Mouse (Mus musculus) intestine, embryonic 14.5 days (tissue): ENCODE measurements around the gene Gnao1. TPM values are rescaled to one million over a fixed set of nuclear protein-coding genes. Genes with fewer than 3 reads are reported as not detected.

Source experiments
- ATAC-seq: fragments of 200-750 bp; cut with Nextera tagmentation; replicated peaks from 2 replicates; pipeline ENCODE4 v1.8.0; 2017; ENCODE audit warnings: low read depth, moderate number of reproducible peaks, moderate TSS enrichment, moderate library complexity; ENCODE audit not compliant: low FRiP score, low TSS enrichment
- DNase-seq: peaks from one replicate; pipeline ENCODE4 v3.0.0-alpha.2; 2018; ENCODE audit warnings: low spot score
- H3K27ac ChIP-seq: fragments of 300-500 bp; sonication (generic); 2 replicates; pipeline ENCODE4 v1.5.1; 2014; ENCODE audit warnings: low read depth, mild to moderate bottlenecking, control low read depth
- H3K27me3 ChIP-seq: fragments of 300-500 bp; sonication (generic); replicated peaks from 2 replicates; pipeline ENCODE4 v1.6.1; 2014; ENCODE audit warnings: low read length, control low read depth; ENCODE audit not compliant: control insufficient read depth, insufficient read depth
- H3K36me3 ChIP-seq: fragments of 300-500 bp; sonication (generic); 2 replicates; pipeline ENCODE4 v1.6.1; 2014; ENCODE audit warnings: low read length, control low read depth; ENCODE audit not compliant: control insufficient read depth, insufficient read depth
- H3K4me1 ChIP-seq: fragments of 300-500 bp; sonication (generic); replicated peaks from 2 replicates; pipeline ENCODE4 v1.6.1; 2014; ENCODE audit warnings: low read length, control low read depth, mixed read lengths; ENCODE audit not compliant: control insufficient read depth, insufficient read depth
- H3K4me2 ChIP-seq: fragments of 300-500 bp; sonication (generic); 2 replicates; pipeline ENCODE4 v1.6.1; 2014; ENCODE audit warnings: low read length
- H3K4me3 ChIP-seq: fragments of 300-500 bp; sonication (generic); 2 replicates; pipeline ENCODE4 v1.5.1; 2014; ENCODE audit warnings: low read depth, low read length, control low read depth, mixed read lengths
- H3K9ac ChIP-seq: fragments of 300-500 bp; sonication (generic); 2 replicates; pipeline ENCODE4 v1.6.1; 2014; ENCODE audit warnings: mild to moderate bottlenecking, low read length
- H3K9me3 ChIP-seq: fragments of 300-500 bp; sonication (generic); 2 replicates; pipeline ENCODE4 v1.6.1; 2016; ENCODE audit warnings: low read length, control low read depth; ENCODE audit not compliant: control insufficient read depth
- WGBS: fragments of 180-500 bp; shearing (Covaris S2); extraction: QIAGEN DNeasy Blood & Tissue Kit; methylation state at CpG from one replicate; pipeline ENCODE4 v1.1.7; 2014; 5-methylcytosine and 5-hydroxymethylcytosine counted together
- polyA plus RNA-seq: library from polyadenylated mRNA; unstranded; fragments of >200 nt; fragmentation: Nextera tagmentation; extraction: Ambion mirVana; gene quantifications from 2 replicates; pipeline ENCODE4 v1.2.1, GENCODE M21; 2014

The Gnao1 gene
- polyA plus RNA-seq, 1 experiment from 2014 or later, result 14.8 TPM

- DNase-seq (no peak), ATAC-seq (no peak)
- no peaks in the 10 kb centered on the region for H3K27me3 ChIP-seq
- no peaks in the 10 kb centered on the region for H3K4me1 ChIP-seq
- H3K4me3 ChIP-seq, result no peak overlapping the region
- 94% methylated on average over 9 of the region's 9 CpGs for WGBS
- no peak overlapping the region for H3K9ac ChIP-seq
- H3K27ac ChIP-seq, result no peak overlapping the region
- H3K9me3 ChIP-seq, result no peaks in the 10 kb centered on the region
- no peak overlapping the region for H3K4me2 ChIP-seq
- H3K36me3 ChIP-seq, result 0 out of 2 replicates have a peak, but pooled peaks cover 8% of the 10 kb centered on the region
These were observed 148.6 kb downstream of the Gnao1 start for GRCm38 (mm10) chr8:93958402-93958801.

GRCm38 (mm10) chr8:93960909-93961308 is 151.1 kb downstream of the Gnao1 start:
- H3K9ac ChIP-seq, result no peak overlapping the region
- H3K36me3 ChIP-seq, result no peaks in the 10 kb centered on the region
- no peaks in the 10 kb centered on the region for H3K4me1 ChIP-seq
- no peaks in the 10 kb centered on the region for H3K27me3 ChIP-seq
- DNase-seq, result no peak
- WGBS, result 69% methylated on average over 6 of the region's 6 CpGs
- H3K27ac ChIP-seq, result no peak overlapping the region
- H3K9me3 ChIP-seq, result no peaks in the 10 kb centered on the region
- no peak for ATAC-seq
- no peak overlapping the region for H3K4me2 ChIP-seq
- H3K4me3 ChIP-seq, result no peak overlapping the region

DNA sequence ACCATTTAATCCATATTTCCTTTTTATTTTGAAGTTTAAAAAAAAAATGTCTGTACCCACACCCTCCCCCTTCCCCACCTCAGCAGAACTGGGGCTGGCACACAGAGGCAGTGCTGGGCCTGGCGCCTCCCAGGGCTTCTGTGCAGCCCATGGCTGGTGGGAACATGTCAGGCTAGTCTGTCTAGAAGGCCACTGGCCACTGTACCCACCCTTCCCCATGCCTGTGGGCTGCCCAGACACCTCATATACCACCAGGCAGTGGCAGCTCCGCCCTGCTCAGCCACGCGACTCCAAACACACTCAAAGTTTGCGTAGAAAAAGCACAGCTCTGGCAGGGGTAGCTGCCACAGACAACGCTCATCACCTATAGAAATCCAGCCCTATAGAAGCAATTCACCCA is 158.5 kb downstream of the Gnao1 start:
- Histone ChIP-seq H3K36me3 (peaks cover 31% of the 10 kb centered on the region), H3K4me1 (no peaks in the 10 kb centered on the region), H3K27ac (no peak overlapping the region), H3K4me2 (no peak overlapping the region), H3K27me3 (no peaks in the 10 kb centered on the region), H3K4me3 (no peak overlapping the region), H3K9ac (no peak overlapping the region), H3K9me3 (no peaks in the 10 kb centered on the region)
- no peak for DNase-seq
- 57% methylated on average over 6 of the region's 6 CpGs for WGBS
- ATAC-seq, result no peak

GRCm38 (mm10) chr8:93969626-93970340 is 160.0 kb downstream of the Gnao1 start:
- H3K4me1 ChIP-seq, result no peaks in the 10 kb centered on the region
- WGBS, result 72% methylated on average over 7 of the region's 7 CpGs
- H3K27me3 ChIP-seq, result no peaks in the 10 kb centered on the region
- ATAC-seq (no peak), DNase-seq (no peak)
- H3K36me3 ChIP-seq, result peaks cover 43% of the 10 kb centered on the region
- H3K4me3 ChIP-seq, result no peak overlapping the region
- H3K4me2 ChIP-seq, result no peak overlapping the region
- H3K27ac ChIP-seq, result no peak overlapping the region
- no peaks in the 10 kb centered on the region for H3K9me3 ChIP-seq
- no peak overlapping the region for H3K9ac ChIP-seq

DNA sequence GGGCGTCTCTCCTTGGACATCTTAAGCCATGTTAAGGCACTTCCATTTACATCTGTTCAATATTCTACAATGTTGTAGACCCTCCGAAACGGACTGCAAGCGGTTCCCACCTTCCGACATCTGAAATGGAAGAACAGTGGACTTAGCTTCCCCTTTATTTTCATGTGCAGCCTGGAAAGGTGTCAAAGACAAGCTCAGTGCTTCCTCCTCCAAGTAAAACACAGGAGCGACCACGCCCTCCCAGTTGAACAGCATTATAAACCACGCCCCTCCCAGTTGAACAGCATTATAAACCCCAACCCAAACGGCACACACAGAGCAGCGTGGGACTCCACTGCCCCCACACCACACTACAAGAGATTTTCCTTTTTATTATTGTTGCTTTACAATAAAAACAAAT is 161.7 kb downstream of the Gnao1 start:
- H3K4me1 ChIP-seq, result no peaks in the 10 kb centered on the region
- peaks cover 60% of the 10 kb centered on the region for H3K36me3 ChIP-seq

GRCm38 (mm10) chr8:93972211-93972610 is 162.4 kb downstream of the Gnao1 start:
- no peak for ATAC-seq
- Histone ChIP-seq H3K27me3 (no peaks in the 10 kb centered on the region), H3K4me3 (no peak overlapping the region), H3K27ac (no peak overlapping the region), H3K9ac (no peak overlapping the region), H3K36me3 (peaks cover 65% of the 10 kb centered on the region), H3K4me1 (no peaks in the 10 kb centered on the region), H3K4me2 (no peak overlapping the region), H3K9me3 (no peaks in the 10 kb centered on the region)
- 92% methylated on average over 5 of the region's 5 CpGs for WGBS
- no peak for DNase-seq

More for the DNA sequence above, 161.7 kb downstream of the Gnao1 start:
- no peak for ATAC-seq
- H3K27me3 ChIP-seq, result no peaks in the 10 kb centered on the region
- WGBS, result 85% methylated on average over 10 of the region's 10 CpGs
- no peak overlapping the region for H3K4me3 ChIP-seq
- H3K9me3 ChIP-seq, result no peaks in the 10 kb centered on the region
- H3K27ac ChIP-seq, result no peak overlapping the region
- H3K4me2 ChIP-seq, result no peak overlapping the region
- no peak for DNase-seq
- no peak overlapping the region for H3K9ac ChIP-seq

DNA sequence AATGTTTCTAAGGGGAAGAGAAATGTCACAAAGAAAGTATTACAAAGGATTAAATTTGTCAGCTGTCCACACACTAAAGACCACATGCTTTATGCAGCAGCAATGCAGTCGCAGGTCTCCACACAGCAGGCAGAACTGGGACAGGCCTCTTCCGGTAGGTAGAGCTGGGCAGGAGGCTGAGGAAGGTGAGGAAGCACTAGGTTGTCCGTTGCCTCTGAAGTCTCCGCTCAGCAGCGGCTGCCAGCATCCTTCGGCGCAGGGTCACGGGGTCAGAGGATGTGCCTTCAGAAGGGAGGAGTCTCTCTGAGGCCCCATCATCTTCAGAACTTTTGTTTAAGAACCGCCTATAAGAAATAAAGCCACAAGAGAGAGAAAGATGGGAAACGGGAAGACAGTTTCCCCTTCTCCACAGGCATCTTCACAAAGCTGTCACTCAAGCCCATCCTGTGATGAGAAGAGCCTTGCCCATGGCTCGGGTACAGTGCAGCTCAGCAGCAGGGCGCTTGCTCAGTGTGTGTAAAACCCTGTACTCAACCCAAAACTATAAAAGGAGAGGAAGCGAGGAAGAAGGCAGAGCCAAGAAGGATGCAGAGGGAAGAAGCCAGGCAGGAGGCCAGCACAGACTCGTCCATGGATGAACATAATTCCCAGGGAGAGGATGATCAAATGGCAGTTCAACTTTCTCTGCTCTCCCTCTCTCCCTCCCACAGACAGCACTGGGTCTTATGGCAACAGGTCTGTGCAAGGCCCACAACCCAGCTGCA is 163.4 kb downstream of the Gnao1 start:
- no peak overlapping the region for H3K4me2 ChIP-seq
- no peak overlapping the region for H3K9ac ChIP-seq
- no peak overlapping the region for H3K27ac ChIP-seq
- DNase-seq (no peak), ATAC-seq (no peak)
- peaks cover 74% of the 10 kb centered on the region for H3K36me3 ChIP-seq
- WGBS, result 82% methylated on average over 14 of the region's 14 CpGs
- H3K4me1 ChIP-seq, result no peaks in the 10 kb centered on the region
- no peak overlapping the region for H3K4me3 ChIP-seq
- no peaks in the 10 kb centered on the region for H3K9me3 ChIP-seq
- no peaks in the 10 kb centered on the region for H3K27me3 ChIP-seq

DNA sequence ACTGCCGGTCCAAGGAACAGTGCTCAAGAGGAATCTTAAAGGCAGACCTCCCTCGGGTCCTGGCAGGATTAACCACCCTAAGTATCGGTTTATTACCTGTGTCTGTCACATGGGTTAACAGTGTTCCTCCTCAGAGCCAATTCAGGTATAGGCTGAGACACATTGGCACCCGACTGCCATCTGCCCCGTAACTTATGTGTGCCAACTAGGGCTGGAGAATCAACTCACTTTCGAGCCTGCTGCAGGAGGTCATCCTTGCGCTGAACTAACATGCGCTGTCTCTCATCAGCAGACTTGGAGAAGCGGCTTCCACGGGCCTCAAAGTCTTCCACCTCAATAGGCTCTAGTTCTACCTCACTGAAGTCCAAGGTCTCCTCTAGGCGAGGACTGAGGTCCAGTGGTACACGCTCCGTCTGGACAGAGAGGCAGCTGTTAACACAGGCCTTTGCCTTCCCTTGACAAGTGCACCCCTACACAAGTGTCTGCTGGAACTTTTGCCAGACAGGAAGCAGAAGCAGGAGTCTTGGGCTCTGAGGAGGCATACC is 164.1 kb downstream of the Gnao1 start:
- no peaks in the 10 kb centered on the region for H3K9me3 ChIP-seq
- ATAC-seq (no peak), DNase-seq (no peak)
- no peak overlapping the region for H3K4me3 ChIP-seq
- H3K27me3 ChIP-seq, result no peaks in the 10 kb centered on the region
- H3K4me2 ChIP-seq, result no peak overlapping the region
- no peak overlapping the region for H3K27ac ChIP-seq
- peaks cover 81% of the 10 kb centered on the region for H3K36me3 ChIP-seq
- no peaks in the 10 kb centered on the region for H3K4me1 ChIP-seq
- no peak overlapping the region for H3K9ac ChIP-seq
- WGBS, result 93% methylated on average over 13 of the region's 13 CpGs
